Mouse (Mus musculus) ES-Bruce4 (cell line): ENCODE results near the gene Dhfr.

Source experiments
- CTCF ChIP-seq: IDR thresholded peaks from one replicate; pipeline ENCODE4 v1.8.1; 2011; ENCODE audit warnings: low read depth, low read length
- EP300 ChIP-seq: IDR thresholded peaks from 2 replicates; pipeline ENCODE4 v1.6.1; 2011; ENCODE audit warnings: low read depth, low read length; ENCODE audit not compliant: insufficient read depth
- POLR2A ChIP-seq: IDR thresholded peaks from one replicate; pipeline ENCODE4 v1.8.1; 2011; ENCODE audit warnings: low read length; ENCODE audit not compliant: insufficient read depth

DNA sequence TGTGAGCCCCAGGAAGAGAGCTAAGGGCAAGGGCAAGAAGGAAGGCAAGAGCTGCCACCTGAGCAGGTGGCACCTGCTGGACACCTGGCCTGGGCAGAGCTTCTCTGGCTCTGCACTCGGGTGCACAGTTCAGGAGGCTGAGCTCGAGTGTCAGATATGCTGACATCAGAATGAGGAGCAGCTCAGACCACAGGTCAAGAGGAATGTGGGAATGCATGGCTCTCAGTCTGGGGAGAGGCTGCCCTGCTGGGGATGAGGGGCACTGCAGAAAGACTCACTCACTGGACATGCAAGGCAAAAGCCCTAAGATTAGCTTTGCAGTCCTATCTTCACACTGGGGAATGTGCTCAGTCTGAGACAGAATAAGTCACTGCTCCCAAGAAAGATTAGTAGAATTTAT is 47.5 kb downstream of the Dhfr start:
- TF ChIP-seq CTCF, result no peak
- TF ChIP-seq POLR2A, result no peak
- no peak for TF ChIP-seq EP300
